Mouse (Mus musculus) lung, adult 18-20 months (tissue): Measurements from ENCODE around the gene Slc5a8.

Experiments used
- DNase-seq, 2 experiments: peaks; one replicate each; pipeline ENCODE4 v3.0.0; 2022; ENCODE audit warnings: mixed read lengths in 2 of 2

Slc5a8 gene

DNA sequence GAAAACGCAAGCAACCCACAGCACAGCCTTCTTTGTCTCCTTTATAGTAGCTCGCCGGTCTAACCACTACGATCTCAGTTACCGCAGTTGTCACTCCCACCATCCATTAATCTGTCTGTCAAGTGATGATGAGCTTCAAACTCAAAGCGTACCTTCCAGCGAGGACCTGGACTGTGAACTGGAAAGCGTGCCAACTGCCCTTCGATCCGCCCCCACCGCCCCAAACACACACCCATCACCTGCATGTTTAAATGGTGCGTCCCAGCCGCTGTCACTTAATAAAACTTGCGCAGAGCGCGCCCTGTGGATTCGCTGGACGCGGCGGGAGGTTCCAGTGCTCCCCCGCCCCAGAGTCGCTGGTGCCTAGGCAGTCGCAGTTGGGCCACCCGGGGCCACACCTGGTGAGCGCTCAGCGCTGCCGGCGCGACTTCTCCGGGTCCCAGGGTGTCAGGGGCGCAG is at the start of gene Slc5a8:
Gene Slc5a8, plus strand, starts transcription at position 361 of the 459 bp plus-strand sequence.
- no peak for DNase-seq

GRCm38 (mm10) chr10:88848876-88849476 is 36.8 kb upstream of the Slc5a8 start:
- DNase-seq, result no peak

GRCm38 (mm10) chr10:88849976-88850375 is 35.8 kb upstream of the Slc5a8 start:
- DNase-seq, result no peak

- no peak for DNase-seq
Measured at GRCm38 (mm10) chr10:88853326-88853725, 32.5 kb upstream of the Slc5a8 start.

- DNase-seq, result no peak
Measured at GRCm38 (mm10) chr10:88860911-88861310, 24.9 kb upstream of the Slc5a8 start.

- no peak for DNase-seq
Measured at GRCm38 (mm10) chr10:88861416-88861815, 24.4 kb upstream of the Slc5a8 start.

DNA sequence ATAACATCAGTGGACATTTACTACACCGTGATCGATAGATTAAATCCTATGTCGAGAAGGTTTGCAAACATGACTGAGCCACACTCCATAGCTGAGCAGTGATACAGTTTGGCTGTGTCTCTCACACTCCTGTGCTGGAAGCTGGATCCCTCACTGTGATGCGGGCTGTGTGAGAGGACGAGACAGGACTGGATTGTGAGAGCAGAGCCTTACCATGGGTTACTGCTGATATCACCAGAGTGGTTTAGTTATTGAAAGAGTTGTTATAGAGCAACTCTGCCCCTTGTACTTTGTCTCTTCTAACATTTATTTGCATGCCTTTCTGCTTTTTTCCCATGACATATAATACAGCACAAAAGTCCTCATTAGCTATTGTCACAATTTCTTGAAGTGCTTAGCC is 23.5 kb upstream of the Slc5a8 start:
- DNase-seq, result no peak

GRCm38 (mm10) chr10:88866017-88866416 is 19.8 kb upstream of the Slc5a8 start:
- DNase-seq, result no peak

- DNase-seq, result no peak
Measured at GRCm38 (mm10) chr10:88874870-88875269, 10.9 kb upstream of the Slc5a8 start.

- DNase-seq, result no peak
Measured at GRCm38 (mm10) chr10:88877421-88877820, 8.4 kb upstream of the Slc5a8 start.

- DNase-seq, result no peak
Measured at GRCm38 (mm10) chr10:88883721-88884120, 2.1 kb upstream of the Slc5a8 start.

GRCm38 (mm10) chr10:88884836-88885235 is 956 bp upstream of the Slc5a8 start:
- no peak for DNase-seq

- no peak for DNase-seq
Measured at GRCm38 (mm10) chr10:88886114-88886513, 322 bp downstream of the Slc5a8 start.

DNA sequence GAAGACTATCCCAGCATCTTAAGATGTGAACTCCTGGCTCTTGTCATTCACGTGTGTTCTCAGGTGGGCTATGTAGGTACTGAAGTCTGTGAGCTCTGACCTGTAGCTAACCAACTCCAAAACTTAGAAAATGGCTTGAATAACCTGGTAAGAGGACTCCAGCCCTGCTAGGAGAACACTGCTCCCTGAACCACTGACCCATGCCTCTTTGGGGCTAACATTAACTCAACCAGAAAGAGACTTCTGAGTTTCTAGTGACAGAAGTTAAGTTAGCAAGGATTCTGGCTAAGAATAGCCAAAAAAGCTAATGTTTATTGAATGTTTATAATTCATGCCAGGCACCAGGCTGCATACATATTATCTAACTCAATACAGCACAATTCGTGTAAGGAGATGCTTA is 2.6 kb downstream of the Slc5a8 start:
- no peak for DNase-seq

- no peak for DNase-seq
Measured at GRCm38 (mm10) chr10:88891410-88891809, 5.6 kb downstream of the Slc5a8 start.

DNA sequence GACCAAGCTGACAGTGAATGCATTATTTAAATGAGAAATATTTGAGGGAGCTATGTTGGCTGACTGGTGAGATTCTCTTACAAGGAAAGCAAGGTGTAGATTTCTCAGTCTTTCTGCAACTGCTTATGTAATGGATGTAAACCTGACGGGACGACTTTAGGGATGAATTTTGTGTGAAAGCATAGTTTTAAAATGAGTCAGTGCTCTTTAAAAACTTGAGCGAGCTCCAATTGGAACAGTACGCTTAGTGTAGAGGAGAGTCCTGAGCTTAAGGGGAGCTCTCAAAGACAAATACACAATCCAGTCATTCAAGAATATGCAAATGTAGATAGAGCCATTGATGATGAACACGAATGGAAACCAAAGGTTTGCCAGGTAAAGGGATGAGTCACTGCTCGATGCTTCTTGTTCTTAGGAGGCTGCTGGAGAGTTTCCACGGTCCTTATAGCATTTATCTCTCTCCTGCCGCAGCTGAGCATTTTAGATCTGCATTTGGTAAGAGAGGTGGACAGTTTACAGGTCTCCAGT is 6.8 kb downstream of the Slc5a8 start:
- DNase-seq, result no peak

DNA sequence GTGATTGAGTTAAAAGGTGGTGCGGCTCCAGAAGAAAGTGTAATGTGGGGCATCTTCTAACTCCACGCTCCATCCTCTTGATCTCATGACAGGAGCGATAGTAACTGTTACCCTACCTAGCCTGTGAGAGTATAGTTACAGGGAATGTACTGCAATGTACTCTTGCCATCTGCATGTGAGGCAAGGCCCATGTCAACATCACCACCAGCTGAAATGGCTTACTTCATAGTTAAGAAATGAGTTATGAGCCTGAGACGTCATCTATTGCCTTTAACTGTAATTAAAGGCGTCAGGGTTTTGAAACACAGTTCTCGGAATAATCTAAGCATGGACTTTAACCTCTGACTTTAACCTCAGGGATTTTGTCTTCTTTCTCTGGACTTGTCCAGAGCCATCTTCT is 11.2 kb downstream of the Slc5a8 start:
- no peak for DNase-seq

GRCm38 (mm10) chr10:88949649-88950296 is 64.0 kb downstream of the Slc5a8 start:
- no peak for DNase-seq

- no peak for DNase-seq
Measured at GRCm38 (mm10) chr10:88950297-88950653, 64.5 kb downstream of the Slc5a8 start.

DNA sequence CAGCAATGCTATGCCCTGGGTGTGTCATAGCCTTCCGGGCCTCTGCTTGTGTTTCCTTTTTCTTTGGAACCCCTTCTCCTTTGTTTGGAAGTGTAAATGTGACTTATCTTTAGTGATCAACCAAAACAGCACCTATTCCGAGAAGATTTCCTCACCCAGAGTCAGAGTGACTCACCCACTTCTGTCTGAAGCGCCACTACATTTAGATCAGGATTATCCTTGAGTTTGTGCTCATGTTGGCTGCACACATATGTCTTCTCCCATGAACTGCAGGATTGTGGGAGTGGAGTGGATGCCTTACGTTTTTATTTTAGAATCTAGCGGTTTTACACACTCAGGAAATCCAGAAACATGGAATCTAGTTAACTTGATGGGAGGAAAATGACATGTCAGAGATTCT is 75.0 kb downstream of the Slc5a8 start:
- no peak for DNase-seq

GRCm38 (mm10) chr10:88968586-88968985 is 82.8 kb downstream of the Slc5a8 start:
- DNase-seq, result no peak

- peak in 1 of 2 experiments; percentile 8 for DNase-seq
Measured at GRCm38 (mm10) chr10:88970951-88971725, 85.3 kb downstream of the Slc5a8 start.

DNA sequence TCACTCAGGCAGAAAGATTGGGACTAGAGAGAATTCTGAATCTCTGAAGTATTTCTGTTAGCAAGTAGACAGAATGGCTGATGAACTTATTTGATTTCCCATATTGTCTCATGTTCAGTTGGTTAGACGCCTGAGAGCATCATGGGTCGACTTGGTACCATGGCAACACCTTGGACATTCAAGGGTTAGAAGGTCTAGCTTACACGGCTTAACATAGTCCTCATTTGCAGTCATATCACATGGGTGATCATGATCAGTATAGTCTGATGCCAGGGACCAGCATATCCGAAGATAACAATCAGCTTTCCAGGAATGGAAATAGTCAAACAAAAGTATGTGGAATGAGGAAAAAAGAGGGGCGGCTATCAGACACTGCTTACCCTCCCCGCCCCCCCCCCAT is 93.1 kb downstream of the Slc5a8 start:
- no peak for DNase-seq
